Comparison of ENCODE assay signal across 8 mouse cellular contexts in the genomic region with DNA sequence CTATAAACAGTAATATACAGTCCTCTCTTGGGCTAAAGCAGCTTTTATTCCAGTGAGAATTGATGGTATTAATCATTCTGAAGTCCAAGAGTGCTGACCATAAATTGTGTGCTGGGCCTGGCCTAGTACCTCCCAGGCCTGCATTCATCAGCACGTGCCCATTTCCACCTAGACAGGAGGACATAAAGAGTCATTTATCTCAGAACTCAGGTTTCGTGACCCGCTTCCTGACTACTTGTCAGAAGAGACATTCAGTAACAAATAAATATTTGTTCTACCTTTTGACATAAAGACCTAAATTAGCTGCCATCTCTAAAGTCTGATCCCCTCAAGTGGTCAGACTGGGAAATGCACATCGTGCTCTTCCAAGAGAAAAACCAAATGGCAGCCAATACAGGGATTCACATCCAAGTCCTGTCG.
DNase-seq lines count a peak whose midpoint lies in the region; ATAC-seq and TF ChIP-seq lines count a peak whose summit lies in the region.

No protein-coding gene starts in this region.

- no peak for DNase-seq in liver, embryonic 14.5 days (ENCODE audit: low read depth in 3 of 3, low spot score in 3 of 3)
- DNase-seq in WW6 (ENCODE audit: low read depth, low spot score), result peak; percentile 4
- DNase-seq in gastrocnemius, adult 8-10 months (ENCODE audit: low spot score in 2 of 2), result no peak
- DNase-seq in urinary bladder, postnatal 10 days (ENCODE audit: low spot score), result no peak
- DNase-seq in layer of hippocampus, adult 9-11 months, result no peak

- H3K27me3 ChIP-seq in liver, embryonic 14.5 days (ENCODE audit: control insufficient read depth, insufficient read depth, low read length), result no peaks in the 10 kb centered on the region
- no peaks in the 10 kb centered on the region for H3K27me3 ChIP-seq in liver, embryonic 12.5 days (replicated peaks)
- H3K27me3 ChIP-seq in hindbrain, embryonic 12.5 days, result no peaks in the 10 kb centered on the region
- peaks cover 44% of the 10 kb centered on the region for H3K27me3 ChIP-seq in neural tube, embryonic 13.5 days

- H3K4me1 ChIP-seq in liver, embryonic 14.5 days (replicated peaks; ENCODE audit: control insufficient read depth in 2 of 2, insufficient read depth in 2 of 2, low read length in 1 of 2), result no peaks in the 10 kb centered on the region
- H3K4me1 ChIP-seq in liver, embryonic 12.5 days, result no peaks in the 10 kb centered on the region
- H3K4me1 ChIP-seq in hindbrain, embryonic 12.5 days, result no peaks in the 10 kb centered on the region
- H3K4me1 ChIP-seq in neural tube, embryonic 13.5 days (replicated peaks), result 0 out of 2 replicates have a peak, but pooled peaks cover 4% of the 10 kb centered on the region

- peak; percentile 23; the same call in 1 of the 2 replicates for TF ChIP-seq CTCF in liver, embryonic 14.5 days (IDR thresholded peaks at IDR 0.05; ENCODE audit: low read depth)

- H3K36me3 ChIP-seq in liver, embryonic 14.5 days (replicated peaks; ENCODE audit: control insufficient read depth, insufficient read depth, low read depth), result no peaks in the 10 kb centered on the region
- H3K36me3 ChIP-seq in liver, embryonic 12.5 days, result no peaks in the 10 kb centered on the region
- no peaks in the 10 kb centered on the region for H3K36me3 ChIP-seq in hindbrain, embryonic 12.5 days
- H3K36me3 ChIP-seq in neural tube, embryonic 13.5 days, result no peaks in the 10 kb centered on the region

- H3K27ac ChIP-seq in liver, embryonic 14.5 days, result no peak overlapping the region
- H3K27ac ChIP-seq in liver, embryonic 12.5 days, result no peak overlapping the region
- H3K27ac ChIP-seq in hindbrain, embryonic 12.5 days, result no peak overlapping the region
- no peak overlapping the region for H3K27ac ChIP-seq in neural tube, embryonic 13.5 days (replicated peaks)

- H3K4me3 ChIP-seq in liver, embryonic 14.5 days (ENCODE audit: insufficient read depth in 1 of 2, low read depth in 2 of 2, low read length in 2 of 2), result no peak overlapping the region
- no peak overlapping the region for H3K4me3 ChIP-seq in liver, embryonic 12.5 days
- H3K4me3 ChIP-seq in hindbrain, embryonic 12.5 days, result no peak overlapping the region
- H3K4me3 ChIP-seq in neural tube, embryonic 13.5 days, result no peak overlapping the region

- no peak overlapping the region for H3K9ac ChIP-seq in liver, embryonic 14.5 days (replicated peaks)
- no peak overlapping the region for H3K9ac ChIP-seq in liver, embryonic 12.5 days
- no peak overlapping the region for H3K9ac ChIP-seq in hindbrain, embryonic 12.5 days
- H3K9ac ChIP-seq in neural tube, embryonic 13.5 days, result no peak overlapping the region

- WGBS in liver, embryonic 14.5 days (ENCODE audit: insufficient replicate concordance), result 27% methylated on average over 5 of the region's 5 CpGs
- WGBS in liver, embryonic 12.5 days (ENCODE audit: insufficient replicate concordance), result 34% methylated on average over 5 of the region's 5 CpGs
- 24% methylated on average over 5 of the region's 5 CpGs for WGBS in hindbrain, embryonic 12.5 days
- WGBS in neural tube, embryonic 13.5 days, result 14% methylated on average over 5 of the region's 5 CpGs

- ATAC-seq in liver, embryonic 14.5 days (ENCODE audit: insufficient read depth), result no peak
- no peak for ATAC-seq in liver, embryonic 12.5 days
- peak; percentile 52; the same call in 1 of the 2 replicates for ATAC-seq in hindbrain, embryonic 12.5 days (ENCODE audit: low FRiP score)
- ATAC-seq in neural tube, embryonic 13.5 days (ENCODE audit: low read depth), result peak; percentile 87

- TF ChIP-seq EP300 in liver, embryonic 14.5 days (IDR thresholded peaks at IDR 0.05; ENCODE audit: low read depth), result no peak

- no peak overlapping the region for H3K4me2 ChIP-seq in liver, embryonic 14.5 days (ENCODE audit: low read depth)
- no peak overlapping the region for H3K4me2 ChIP-seq in liver, embryonic 12.5 days
- no peak overlapping the region for H3K4me2 ChIP-seq in hindbrain, embryonic 12.5 days (replicated peaks)
- no peak overlapping the region for H3K4me2 ChIP-seq in neural tube, embryonic 13.5 days

- H3K9me3 ChIP-seq in liver, embryonic 14.5 days (ENCODE audit: control insufficient read depth, low read length), result no peaks in the 10 kb centered on the region
- H3K9me3 ChIP-seq in liver, embryonic 12.5 days (replicated peaks), result no peaks in the 10 kb centered on the region
- H3K9me3 ChIP-seq in hindbrain, embryonic 12.5 days (replicated peaks), result no peaks in the 10 kb centered on the region
- no peaks in the 10 kb centered on the region for H3K9me3 ChIP-seq in neural tube, embryonic 13.5 days

Comparison
In these comparisons a context has a peak if more than half of its experiments do, and no peak if none do; other contexts are left out.
1. ATAC-seq: peak in hindbrain, embryonic 12.5 days (single experiment) and neural tube, embryonic 13.5 days (single experiment); none in liver, embryonic 14.5 days (single experiment) and liver, embryonic 12.5 days (single experiment).